Mouse (Mus musculus): ENCODE measurements around the gene Cwc27.

The Cwc27 gene

GRCm38 (mm10) chr13:104611296-104611695 lies 205.6 kb downstream of the Cwc27 start:
- no peak for DNase-seq (ENCODE audit: low spot score)

GRCm38 (mm10) chr13:104610210-104611111 lies 206.5 kb downstream of the Cwc27 start:
- DNase-seq (ENCODE audit: low spot score): no peak

GRCm38 (mm10) chr13:104608516-104608915 lies 208.4 kb downstream of the Cwc27 start:
- DNase-seq (ENCODE audit: low spot score): no peak

- DNase-seq (ENCODE audit: low spot score): no peak
These were observed 210.0 kb downstream of the Cwc27 start for GRCm38 (mm10) chr13:104606786-104607580.

GRCm38 (mm10) chr13:104605111-104605510 lies 211.8 kb downstream of the Cwc27 start:
- DNase-seq (ENCODE audit: low spot score): no peak

GRCm38 (mm10) chr13:104602197-104602596 lies 214.7 kb downstream of the Cwc27 start:
- DNase-seq (ENCODE audit: low spot score): no peak

GRCm38 (mm10) chr13:104601783-104602182 lies 215.2 kb downstream of the Cwc27 start:
- no peak for DNase-seq (ENCODE audit: low spot score)

GRCm38 (mm10) chr13:104596199-104596598 lies 220.7 kb downstream of the Cwc27 start:
- no peak for DNase-seq (ENCODE audit: low spot score)

GRCm38 (mm10) chr13:104594820-104595351 lies 222.1 kb downstream of the Cwc27 start:
- no peak for DNase-seq (ENCODE audit: low spot score)

GRCm38 (mm10) chr13:104590931-104591330 lies 226.0 kb downstream of the Cwc27 start:
- DNase-seq (ENCODE audit: low spot score): no peak

GRCm38 (mm10) chr13:104590097-104590607 lies 226.8 kb downstream of the Cwc27 start:
- no peak for DNase-seq (ENCODE audit: low spot score)

- DNase-seq (ENCODE audit: low spot score): no peak
These were observed 228.6 kb downstream of the Cwc27 start for GRCm38 (mm10) chr13:104588383-104588782.

Data from urinary bladder, postnatal 10 days (tissue).